Mouse (Mus musculus) heart, embryonic 12.5 days (tissue): ENCODE data around the gene Pde4d. TPM values are rescaled to one million over a fixed set of nuclear protein-coding genes. Genes with fewer than 3 reads are reported as not detected.

Source experiments
- ATAC-seq: fragments of 200-750 bp; cut with Nextera tagmentation; 2 replicates; pipeline ENCODE4 v1.8.0; 2017; ENCODE audit warnings: moderate TSS enrichment, moderate library complexity; ENCODE audit not compliant: insufficient number of reproducible peaks, low FRiP score
- H3K27ac ChIP-seq: fragments of 300-500 bp; sonication (generic); 2 replicates; pipeline ENCODE4 v1.5.1; 2016; ENCODE audit warnings: mild to moderate bottlenecking, moderate library complexity; ENCODE audit not compliant: poor library complexity, severe bottlenecking
- H3K27me3 ChIP-seq: fragments of 300-500 bp; sonication (generic); replicated peaks from 2 replicates; pipeline ENCODE4 v1.6.1; 2016; ENCODE audit warnings: mild to moderate bottlenecking, moderate library complexity
- H3K36me3 ChIP-seq: fragments of 300-500 bp; sonication (generic); 2 replicates; pipeline ENCODE4 v1.6.1; 2016; ENCODE audit warnings: mild to moderate bottlenecking, moderate library complexity
- H3K4me1 ChIP-seq: fragments of 300-500 bp; sonication (generic); replicated peaks from 2 replicates; pipeline ENCODE4 v1.6.1; 2016; ENCODE audit warnings: mild to moderate bottlenecking
- H3K4me2 ChIP-seq: fragments of 300-500 bp; sonication (generic); 2 replicates; pipeline ENCODE4 v1.6.1; 2016; ENCODE audit warnings: mild to moderate bottlenecking, moderate library complexity
- H3K4me3 ChIP-seq: fragments of 300-500 bp; sonication (generic); 2 replicates; pipeline ENCODE4 v1.5.1; 2016; ENCODE audit warnings: mild to moderate bottlenecking
- H3K9ac ChIP-seq: fragments of 300-500 bp; sonication (generic); 2 replicates; pipeline ENCODE4 v1.6.1; 2016; ENCODE audit warnings: mild to moderate bottlenecking, moderate library complexity
- H3K9me3 ChIP-seq: fragments of 300-500 bp; sonication (generic); replicated peaks from 2 replicates; pipeline ENCODE4 v1.6.1; 2016; ENCODE audit warnings: mild to moderate bottlenecking, moderate library complexity
- WGBS: fragments of 180-500 bp; shearing (Covaris S2); methylation state at CpG from one replicate; pipeline ENCODE4 v1.1.7; 2016; 5-methylcytosine and 5-hydroxymethylcytosine counted together
- polyA plus RNA-seq: library from polyadenylated mRNA; unstranded; fragments of >200 nt; fragmentation: Nextera tagmentation; extraction: Ambion mirVana; gene quantifications from 2 replicates; pipeline ENCODE4 v1.2.1, GENCODE M21; 2016

Gene Pde4d
- polyA plus RNA-seq, 1 experiment from 2014 or later = 34.2 TPM

- no peak overlapping the region for H3K27ac ChIP-seq
- 96% methylated on average over 1 of the region's 1 CpGs for WGBS
- no peaks in the 10 kb centered on the region for H3K27me3 ChIP-seq
- no peak overlapping the region for H3K4me3 ChIP-seq
- H3K4me1 ChIP-seq = no peaks in the 10 kb centered on the region; the same call in 1 of the 2 replicates
- H3K9me3 ChIP-seq = no peaks in the 10 kb centered on the region
- no peaks in the 10 kb centered on the region for H3K36me3 ChIP-seq
- H3K4me2 ChIP-seq = no peak overlapping the region
- H3K9ac ChIP-seq = no peak overlapping the region
- no peak for ATAC-seq
Measured at GRCm38 (mm10) chr13:108439012-108439411, 10.7 kb upstream of the Pde4d start.

DNA sequence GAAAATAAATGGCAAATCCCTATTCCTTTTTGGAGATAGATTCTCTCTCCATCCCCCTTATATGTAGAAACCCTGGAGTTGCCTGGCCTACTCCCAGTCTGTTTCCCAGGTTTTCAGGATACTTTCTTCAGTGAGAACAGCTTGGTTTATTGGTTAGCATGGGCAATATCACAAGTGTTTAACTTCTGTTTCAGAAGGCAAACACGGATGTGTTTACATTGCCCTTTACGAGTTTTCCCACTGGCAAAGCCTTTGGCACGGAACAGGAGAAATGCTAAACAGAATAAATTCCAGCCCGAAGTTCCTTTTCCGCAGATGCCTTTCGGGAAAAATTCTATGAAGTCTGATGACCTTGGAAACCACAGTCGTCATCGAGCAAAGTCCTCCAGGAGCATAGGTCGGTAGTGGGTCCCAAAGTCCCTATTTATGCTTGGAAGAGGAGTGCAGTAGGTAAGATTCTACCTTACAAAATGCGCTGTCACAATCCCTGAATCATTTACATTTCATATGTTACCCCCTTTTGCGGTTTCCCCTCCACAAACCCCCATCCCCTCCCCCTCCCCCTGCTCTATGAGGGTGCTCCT is 1.3 kb upstream of the Pde4d start:
- Histone ChIP-seq H3K4me3 (no peak overlapping the region), H3K27ac (no peak overlapping the region), H3K4me1 (peaks cover 19% of the 10 kb centered on the region), H3K27me3 (no peaks in the 10 kb centered on the region), H3K9ac (no peak overlapping the region), H3K9me3 (no peaks in the 10 kb centered on the region), H3K36me3 (no peaks in the 10 kb centered on the region), H3K4me2 (no peak overlapping the region)
- ATAC-seq = no peak
- WGBS = 76% methylated on average over 11 of the region's 11 CpGs

- Histone ChIP-seq H3K4me2 (no peak overlapping the region), H3K36me3 (no peaks in the 10 kb centered on the region), H3K27me3 (no peaks in the 10 kb centered on the region), H3K9ac (no peak overlapping the region), H3K4me3 (no peak overlapping the region), H3K9me3 (0 out of 2 replicates have a peak, but pooled peaks cover 3% of the 10 kb centered on the region), H3K27ac (no peak overlapping the region), H3K4me1 (peaks cover 23% of the 10 kb centered on the region)
- no peak for ATAC-seq
- WGBS = 80% methylated on average over 2 of the region's 2 CpGs
Measured at GRCm38 (mm10) chr13:108451122-108451521, 1.4 kb downstream of the Pde4d start.

GRCm38 (mm10) chr13:108453064-108453919 is 3.5 kb downstream of the Pde4d start:
- WGBS = 56% methylated on average over 6 of the region's 6 CpGs
- Histone ChIP-seq H3K9me3 (0 out of 2 replicates have a peak, but pooled peaks cover 3% of the 10 kb centered on the region), H3K4me3 (no peak overlapping the region), H3K9ac (no peak overlapping the region), H3K36me3 (no peaks in the 10 kb centered on the region), H3K4me1 (peaks cover 23% of the 10 kb centered on the region), H3K27me3 (no peaks in the 10 kb centered on the region), H3K4me2 (no peak overlapping the region), H3K27ac (peak overlapping the region; percentile 62; the same call in 1 of the 2 replicates)
- ATAC-seq = no peak

- Histone ChIP-seq H3K27me3 (no peaks in the 10 kb centered on the region), H3K36me3 (no peaks in the 10 kb centered on the region), H3K4me2 (no peak overlapping the region), H3K4me1 (no peaks in the 10 kb centered on the region), H3K27ac (no peak overlapping the region), H3K4me3 (no peak overlapping the region), H3K9ac (no peak overlapping the region), H3K9me3 (peaks cover 5% of the 10 kb centered on the region)
- ATAC-seq = no peak
- 88% methylated on average over 5 of the region's 5 CpGs for WGBS
Measured at GRCm38 (mm10) chr13:108462518-108462917, 12.8 kb downstream of the Pde4d start.

- H3K4me3 ChIP-seq = no peak overlapping the region
- no peak for ATAC-seq
- no peaks in the 10 kb centered on the region for H3K4me1 ChIP-seq
- H3K4me2 ChIP-seq = no peak overlapping the region
- H3K36me3 ChIP-seq = no peaks in the 10 kb centered on the region
- H3K27ac ChIP-seq = no peak overlapping the region
- H3K9me3 ChIP-seq = no peaks in the 10 kb centered on the region
- H3K9ac ChIP-seq = no peak overlapping the region
- no peaks in the 10 kb centered on the region for H3K27me3 ChIP-seq
Measured at GRCm38 (mm10) chr13:108465755-108466154, 16.0 kb downstream of the Pde4d start.

DNA sequence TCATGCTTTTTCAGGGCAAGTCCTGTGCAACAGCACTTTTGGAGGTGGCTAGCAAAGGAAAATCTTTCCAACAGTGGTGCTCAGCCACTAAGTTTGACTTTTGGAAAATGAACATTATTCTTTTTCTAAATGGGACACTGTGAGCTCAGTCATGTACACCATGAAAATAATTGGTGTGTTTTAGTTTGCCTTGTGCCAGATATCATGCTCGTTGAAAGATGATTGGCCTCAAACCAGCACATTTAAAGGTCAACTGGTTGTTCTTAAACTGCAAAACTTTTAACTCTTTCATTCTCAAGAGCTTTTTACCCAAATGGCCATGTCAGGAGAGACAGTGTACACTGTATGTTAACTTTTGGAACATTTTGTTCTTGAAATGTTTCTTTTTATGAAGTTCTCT is 17.3 kb downstream of the Pde4d start:
- no peak for ATAC-seq
- Histone ChIP-seq H3K27me3 (no peaks in the 10 kb centered on the region), H3K4me1 (no peaks in the 10 kb centered on the region), H3K36me3 (no peaks in the 10 kb centered on the region), H3K4me3 (no peak overlapping the region), H3K9ac (no peak overlapping the region), H3K9me3 (no peaks in the 10 kb centered on the region), H3K27ac (no peak overlapping the region), H3K4me2 (no peak overlapping the region)
- 29% methylated on average over 1 of the region's 1 CpGs for WGBS

DNA sequence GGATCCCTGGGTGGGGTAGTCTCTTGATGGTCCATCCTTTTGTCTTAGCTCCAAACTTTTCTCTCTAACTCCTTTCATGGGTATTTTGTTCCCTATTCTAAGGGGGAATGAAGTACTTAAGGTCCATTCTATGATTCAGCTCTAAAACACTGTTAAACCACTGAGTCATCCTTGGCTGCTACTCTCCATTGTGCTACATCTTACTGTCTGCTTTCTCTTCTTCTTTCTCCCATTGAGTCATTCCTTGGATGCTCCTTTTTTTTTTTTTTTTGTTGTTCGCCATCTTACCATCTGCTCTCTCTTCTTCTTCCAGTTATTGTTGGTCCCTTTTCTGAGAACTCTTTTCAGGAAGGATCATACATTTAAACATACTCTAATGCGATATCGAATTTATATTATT is 30.7 kb downstream of the Pde4d start:
- Histone ChIP-seq H3K4me1 (no peaks in the 10 kb centered on the region), H3K4me2 (no peak overlapping the region), H3K27ac (no peak overlapping the region), H3K36me3 (no peaks in the 10 kb centered on the region), H3K27me3 (no peaks in the 10 kb centered on the region), H3K9me3 (no peaks in the 10 kb centered on the region), H3K4me3 (no peak overlapping the region), H3K9ac (no peak overlapping the region)
- WGBS = 86% methylated on average over 3 of the region's 3 CpGs
- no peak for ATAC-seq

- Histone ChIP-seq H3K36me3 (no peaks in the 10 kb centered on the region), H3K9me3 (no peaks in the 10 kb centered on the region), H3K4me3 (no peak overlapping the region), H3K4me1 (no peaks in the 10 kb centered on the region), H3K27me3 (no peaks in the 10 kb centered on the region), H3K27ac (no peak overlapping the region), H3K4me2 (no peak overlapping the region), H3K9ac (no peak overlapping the region)
- ATAC-seq = no peak
- 78% methylated on average over 6 of the region's 6 CpGs for WGBS
Measured at GRCm38 (mm10) chr13:108485036-108485435, 35.3 kb downstream of the Pde4d start.

DNA sequence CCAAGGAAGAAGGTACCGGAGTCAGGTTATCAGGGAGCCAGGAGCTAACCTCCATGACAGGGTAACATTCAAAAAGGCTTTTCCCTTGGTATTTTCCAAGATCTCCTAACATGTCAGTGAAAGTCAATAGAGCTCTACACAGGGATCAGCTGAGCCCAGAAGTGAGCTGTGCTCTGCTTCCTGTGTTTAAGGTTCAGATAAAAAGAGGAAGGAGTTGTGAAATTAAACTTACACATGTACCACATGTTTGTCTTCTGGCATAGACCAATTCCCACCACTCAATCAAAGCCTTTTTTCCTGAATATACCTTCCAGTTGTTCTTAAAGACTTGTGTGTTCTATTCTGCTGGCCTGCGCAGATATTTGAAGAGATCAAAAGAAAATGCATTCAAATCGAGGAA is 37.3 kb downstream of the Pde4d start:
- ATAC-seq = no peak
- no peak overlapping the region for H3K4me3 ChIP-seq
- no peaks in the 10 kb centered on the region for H3K27me3 ChIP-seq
- no peak overlapping the region for H3K9ac ChIP-seq
- no peak overlapping the region for H3K4me2 ChIP-seq
- no peaks in the 10 kb centered on the region for H3K9me3 ChIP-seq
- no peak overlapping the region for H3K27ac ChIP-seq
- no peaks in the 10 kb centered on the region for H3K36me3 ChIP-seq
- H3K4me1 ChIP-seq = no peaks in the 10 kb centered on the region
- WGBS = 76% methylated on average over 3 of the region's 3 CpGs

- Histone ChIP-seq H3K36me3 (no peaks in the 10 kb centered on the region), H3K4me2 (no peak overlapping the region), H3K9ac (no peak overlapping the region), H3K4me3 (no peak overlapping the region), H3K27me3 (no peaks in the 10 kb centered on the region), H3K27ac (no peak overlapping the region), H3K9me3 (no peaks in the 10 kb centered on the region), H3K4me1 (no peaks in the 10 kb centered on the region)
- no peak for ATAC-seq
Measured at GRCm38 (mm10) chr13:108489825-108490224, 40.1 kb downstream of the Pde4d start.
